Mouse (Mus musculus) cortical plate, adult 2 months (tissue): ENCODE data around the gene Gm20737.
"Not testable (repeated sequence)": the region's sequence is repeated elsewhere in the genome, so short reads cannot be mapped to it uniquely, and the experiment has no call there.

Source experiments
- CTCF ChIP-seq: fragments of 200-500 bp; IDR thresholded peaks from 2 replicates; pipeline ENCODE4 v1.5.1; 2011; ENCODE audit warnings: mild to moderate bottlenecking, control low read depth, low read length; ENCODE audit not compliant: insufficient read depth; ENCODE audit errors: extremely low read depth
- POLR2A ChIP-seq: fragments of 200-500 bp; IDR thresholded peaks from 2 replicates; pipeline ENCODE4 v1.6.1; 2011; ENCODE audit warnings: mild to moderate bottlenecking, low read length, control low read depth; ENCODE audit not compliant: insufficient read depth; ENCODE audit errors: extremely low read depth

GRCm38 (mm10) chrY:10553153-10553552, 17.3 kb upstream of the Gm20737 start, which contains the start of gene Gm21775:
- not testable (repeated sequence) for TF ChIP-seq CTCF, POLR2A
